Mouse (Mus musculus): Measurements from ENCODE around the gene Arfgap1.

Arfgap1 gene

GRCm38 (mm10) chr2:180985635-180986034 is 18.6 kb downstream of the Arfgap1 start:
- DNase-seq (ENCODE audit: low read depth, low spot score), result no peak

GRCm38 (mm10) chr2:180986449-180986848 is 19.4 kb downstream of the Arfgap1 start, which contains the start of gene Col20a1:
Gene Col20a1 (plus strand): TSS chr2:180986535.
- DNase-seq (ENCODE audit: low read depth, low spot score), result no peak

- no peak for DNase-seq (ENCODE audit: low read depth, low spot score)
Observed at GRCm38 (mm10) chr2:180987001-180987400, 20.0 kb downstream of the Arfgap1 start.

- DNase-seq (ENCODE audit: low read depth, low spot score), result no peak
Observed at GRCm38 (mm10) chr2:180987432-180988030, 20.5 kb downstream of the Arfgap1 start.

GRCm38 (mm10) chr2:180988347-180988913 is 21.4 kb downstream of the Arfgap1 start:
- DNase-seq (ENCODE audit: low read depth, low spot score), result no peak

GRCm38 (mm10) chr2:180988948-180989347 is 21.9 kb downstream of the Arfgap1 start:
- no peak for DNase-seq (ENCODE audit: low read depth, low spot score)

- DNase-seq (ENCODE audit: low read depth, low spot score), result no peak
Observed at GRCm38 (mm10) chr2:180990347-180990746, 23.3 kb downstream of the Arfgap1 start.

- DNase-seq (ENCODE audit: low read depth, low spot score), result no peak
Observed at GRCm38 (mm10) chr2:180994360-180994759, 27.3 kb downstream of the Arfgap1 start.

- no peak for DNase-seq (ENCODE audit: low read depth, low spot score)
Observed at GRCm38 (mm10) chr2:180995457-180995856, 28.4 kb downstream of the Arfgap1 start.

GRCm38 (mm10) chr2:180996436-180996835 is 29.4 kb downstream of the Arfgap1 start:
- DNase-seq (ENCODE audit: low read depth, low spot score), result peak; percentile 59

GRCm38 (mm10) chr2:180996905-180997304 is 29.9 kb downstream of the Arfgap1 start:
- DNase-seq (ENCODE audit: low read depth, low spot score), result no peak

- DNase-seq (ENCODE audit: low read depth, low spot score), result no peak
Observed at GRCm38 (mm10) chr2:181007054-181007453, 40.0 kb downstream of the Arfgap1 start.

GRCm38 (mm10) chr2:181008339-181008738 is 41.3 kb downstream of the Arfgap1 start:
- DNase-seq (ENCODE audit: low read depth, low spot score), result no peak

GRCm38 (mm10) chr2:181031406-181031934 is 64.4 kb downstream of the Arfgap1 start:
- no peak for DNase-seq (ENCODE audit: low read depth, low spot score)
